Mouse (Mus musculus): ENCODE data around the gene Ascl2. TPM values are rescaled to one million over a fixed set of nuclear protein-coding genes. Genes with fewer than 3 reads are reported as not detected.
A peak's percentile ranks its signal among the peaks of the same experiment; 100 is the strongest.

The Ascl2 gene
- total and polyA plus RNA-seq, 2 experiments, result not detected

- TF ChIP-seq CTCF (IDR thresholded peaks at IDR 0.05; ENCODE audit: low read depth, low read length) (no peak), POLR2A (IDR thresholded peaks at IDR 0.05; ENCODE audit: extremely low read depth, insufficient read depth, low read length) (no peak)
- Histone ChIP-seq H3K27ac (replicated peaks; ENCODE audit: insufficient read depth, low read depth, low read length) (no peak overlapping the region), H3K4me3 (ENCODE audit: insufficient read depth, low read depth, low read length) (no peak overlapping the region), H3K9ac (ENCODE audit: low read depth, low read length) (no peak overlapping the region), H3K79me2 (ENCODE audit: control insufficient read depth, insufficient read depth, low read length) (no peaks in the 10 kb centered on the region), H3K27me3 (ENCODE audit: control insufficient read depth, insufficient read depth, low read length) (no peaks in the 10 kb centered on the region), H3K36me3 (ENCODE audit: control insufficient read depth, insufficient read depth, low read length) (no peaks in the 10 kb centered on the region), H3K4me1 (ENCODE audit: control insufficient read depth, insufficient read depth, low read length) (no peaks in the 10 kb centered on the region)
- no peak for DNase-seq (ENCODE audit: extremely low read depth, low read depth, low spot score)
These were observed 25.9 kb upstream of the Ascl2 start for GRCm38 (mm10) chr7:142995004-142995403.

GRCm38 (mm10) chr7:142987718-142988117, 18.7 kb upstream of the Ascl2 start:
- Histone ChIP-seq H3K36me3 (ENCODE audit: control insufficient read depth, insufficient read depth, low read length) (no peaks in the 10 kb centered on the region), H3K79me2 (ENCODE audit: control insufficient read depth, insufficient read depth, low read length) (no peaks in the 10 kb centered on the region), H3K9ac (ENCODE audit: low read depth, low read length) (no peak overlapping the region), H3K4me1 (ENCODE audit: control insufficient read depth, insufficient read depth, low read length) (no peaks in the 10 kb centered on the region), H3K4me3 (ENCODE audit: insufficient read depth, low read depth, low read length) (no peak overlapping the region), H3K27me3 (ENCODE audit: control insufficient read depth, insufficient read depth, low read length) (no peaks in the 10 kb centered on the region; the same call in 1 of the 2 replicates), H3K27ac (replicated peaks; ENCODE audit: insufficient read depth, low read depth, low read length) (no peak overlapping the region)
- TF ChIP-seq POLR2A (IDR thresholded peaks at IDR 0.05; ENCODE audit: extremely low read depth, insufficient read depth, low read length), result no peak
- no peak for TF ChIP-seq CTCF (IDR thresholded peaks at IDR 0.05; ENCODE audit: low read depth, low read length)
- WGBS, result 53% methylated on average over 3 of the region's 3 CpGs
- no peak for DNase-seq (ENCODE audit: extremely low read depth, low read depth, low spot score)

GRCm38 (mm10) chr7:142985146-142985545, 16.1 kb upstream of the Ascl2 start:
- no peak overlapping the region for H3K9ac ChIP-seq (ENCODE audit: low read depth, low read length)
- DNase-seq (ENCODE audit: extremely low read depth, low read depth, low spot score), result no peak
- no peaks in the 10 kb centered on the region for H3K36me3 ChIP-seq (ENCODE audit: control insufficient read depth, insufficient read depth, low read length)
- H3K27ac ChIP-seq (replicated peaks; ENCODE audit: insufficient read depth, low read depth, low read length), result no peak overlapping the region
- WGBS, result 90% methylated on average over 4 of the region's 4 CpGs
- H3K79me2 ChIP-seq (ENCODE audit: control insufficient read depth, insufficient read depth, low read length), result no peaks in the 10 kb centered on the region
- H3K4me1 ChIP-seq (ENCODE audit: control insufficient read depth, insufficient read depth, low read length), result no peaks in the 10 kb centered on the region
- TF ChIP-seq CTCF (IDR thresholded peaks at IDR 0.05; ENCODE audit: low read depth, low read length), result no peak
- TF ChIP-seq POLR2A (IDR thresholded peaks at IDR 0.05; ENCODE audit: extremely low read depth, insufficient read depth, low read length), result no peak
- no peak overlapping the region for H3K4me3 ChIP-seq (ENCODE audit: insufficient read depth, low read depth, low read length)
- no peaks in the 10 kb centered on the region; the same call in 1 of the 2 replicates for H3K27me3 ChIP-seq (ENCODE audit: control insufficient read depth, insufficient read depth, low read length)

GRCm38 (mm10) chr7:142981908-142982307, 12.8 kb upstream of the Ascl2 start:
- WGBS, result 68% methylated on average over 4 of the region's 4 CpGs
- Histone ChIP-seq H3K27ac (replicated peaks; ENCODE audit: insufficient read depth, low read depth, low read length) (no peak overlapping the region), H3K9ac (ENCODE audit: low read depth, low read length) (no peak overlapping the region), H3K4me1 (ENCODE audit: control insufficient read depth, insufficient read depth, low read length) (no peaks in the 10 kb centered on the region), H3K4me3 (ENCODE audit: insufficient read depth, low read depth, low read length) (no peak overlapping the region), H3K27me3 (ENCODE audit: control insufficient read depth, insufficient read depth, low read length) (no peaks in the 10 kb centered on the region; the same call in 1 of the 2 replicates), H3K79me2 (ENCODE audit: control insufficient read depth, insufficient read depth, low read length) (no peaks in the 10 kb centered on the region), H3K36me3 (ENCODE audit: control insufficient read depth, insufficient read depth, low read length) (no peaks in the 10 kb centered on the region)
- TF ChIP-seq POLR2A (IDR thresholded peaks at IDR 0.05; ENCODE audit: extremely low read depth, insufficient read depth, low read length) (no peak), CTCF (IDR thresholded peaks at IDR 0.05; ENCODE audit: low read depth, low read length) (no peak)
- DNase-seq (ENCODE audit: extremely low read depth, low read depth, low spot score), result no peak

GRCm38 (mm10) chr7:142967884-142968808, 918 bp downstream of the Ascl2 start:
- Histone ChIP-seq H3K27me3 (ENCODE audit: control insufficient read depth, insufficient read depth, low read length) (peaks cover 15% of the 10 kb centered on the region), H3K9ac (ENCODE audit: low read depth, low read length) (no peak overlapping the region), H3K4me1 (ENCODE audit: control insufficient read depth, insufficient read depth, low read length) (peaks cover 3% of the 10 kb centered on the region; the same call in 1 of the 2 replicates), H3K79me2 (ENCODE audit: control insufficient read depth, insufficient read depth, low read length) (no peaks in the 10 kb centered on the region), H3K4me3 (ENCODE audit: insufficient read depth, low read depth, low read length) (peak overlapping the region; percentile 31; the same call in 1 of the 2 replicates), H3K36me3 (ENCODE audit: control insufficient read depth, insufficient read depth, low read length) (no peaks in the 10 kb centered on the region), H3K27ac (replicated peaks; ENCODE audit: insufficient read depth, low read depth, low read length) (no peak overlapping the region)
- peak; percentile 12 for DNase-seq (ENCODE audit: extremely low read depth, low read depth, low spot score)
- TF ChIP-seq POLR2A (IDR thresholded peaks at IDR 0.05; ENCODE audit: extremely low read depth, insufficient read depth, low read length) (no peak), CTCF (IDR thresholded peaks at IDR 0.05; ENCODE audit: low read depth, low read length) (no peak)
- under 1% methylated on average over 90 of the region's 90 CpGs for WGBS

Data from liver, adult 2 months (tissue).